Mouse (Mus musculus): ENCODE results near the gene Dnmt3a.

DNA sequence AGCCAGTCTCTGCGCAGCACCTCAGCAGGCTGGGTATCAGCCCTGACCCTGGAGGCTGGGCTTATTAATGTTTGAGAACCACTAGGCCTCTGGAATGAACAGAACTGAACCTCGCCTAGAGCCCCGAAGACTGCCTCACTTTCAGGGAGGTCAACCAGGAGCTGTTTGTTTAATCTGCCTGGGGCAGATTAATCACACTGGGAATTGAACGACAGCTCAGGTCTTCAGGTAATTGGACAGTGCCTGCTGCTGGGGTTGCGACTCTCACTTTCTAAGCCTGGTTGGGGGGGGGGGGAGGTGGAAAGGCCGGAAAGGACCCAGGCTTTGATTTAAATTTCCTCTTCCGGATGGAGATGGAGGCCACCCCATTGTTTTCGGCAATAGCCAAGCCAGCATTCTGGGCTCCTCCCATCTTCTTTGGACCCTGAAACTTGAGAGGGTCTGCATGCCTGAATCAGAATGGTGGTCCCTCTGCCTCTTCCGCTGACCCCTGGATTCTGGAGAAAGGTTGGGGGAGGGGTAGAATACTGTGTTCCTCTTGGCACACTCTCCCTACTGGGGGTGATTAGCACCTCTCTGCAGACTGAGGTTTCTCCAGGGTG is 79.2 kb downstream of the Dnmt3a start:
- TF ChIP-seq USF1 (IDR thresholded peaks at IDR 0.05; ENCODE audit: low read depth, low read length) (no peak), MAX (IDR thresholded peaks at IDR 0.05; ENCODE audit: low read length) (no peak), CTCF (IDR thresholded peaks at IDR 0.05 in 2 of 3, conservative IDR thresholded peaks at IDR 0.05 in 1 of 3; ENCODE audit: control insufficient read depth in 1 of 3, insufficient read depth in 1 of 3, low read depth in 2 of 3, low read length in 3 of 3, poor library complexity in 1 of 3, severe bottlenecking in 1 of 3) (no peak), NRF1 (IDR thresholded peaks at IDR 0.05; ENCODE audit: insufficient read depth, low read depth, low read length, poor library complexity, severe bottlenecking) (no peak), GATA1 (IDR thresholded peaks at IDR 0.05; ENCODE audit: low read depth, low read length) (no peak), POLR2AphosphoS5 (IDR thresholded peaks at IDR 0.05; ENCODE audit: borderline replicate concordance, low read depth, low read length) (no peak), POLR2A (IDR thresholded peaks at IDR 0.05; ENCODE audit: control insufficient read depth in 1 of 2, insufficient read depth in 1 of 2, low read depth in 1 of 2, low read length in 2 of 2, poor library complexity in 1 of 2) (no peak), EP300 (IDR thresholded peaks at IDR 0.05; ENCODE audit: low read depth in 1 of 2, low read length in 2 of 2) (no peak)

All from MEL (cell line).